Mouse (Mus musculus) liver, embryonic 11.5 days (tissue): Measurements from ENCODE around the gene Cct5. TPM values are rescaled to one million over a fixed set of nuclear protein-coding genes. Genes with fewer than 3 reads are reported as not detected.
"Not testable (repeated sequence)": the region's sequence is repeated elsewhere in the genome, so short reads cannot be mapped to it uniquely, and the experiment has no call there.

Source experiments
- ATAC-seq: fragments of 200-750 bp; cut with Nextera tagmentation; replicated peaks from 2 replicates; pipeline ENCODE4 v1.8.0; 2017; ENCODE audit warnings: moderate number of reproducible peaks, mild to moderate bottlenecking, moderate TSS enrichment, moderate library complexity; ENCODE audit not compliant: low FRiP score
- DNase-seq: peaks from one replicate; pipeline ENCODE4 v3.0.0-alpha.2; 2017; ENCODE audit warnings: low spot score
- H3K27ac ChIP-seq: fragments of 300-500 bp; sonication (generic); 2 replicates; pipeline ENCODE4 v1.5.1; 2014; ENCODE audit warnings: mild to moderate bottlenecking, low read depth, low read length, control low read depth
- H3K27me3 ChIP-seq: fragments of 300-500 bp; sonication (generic); replicated peaks from 2 replicates; pipeline ENCODE4 v1.6.1; 2014; ENCODE audit warnings: low read length, mixed read lengths; ENCODE audit not compliant: control insufficient read depth, insufficient read depth
- H3K36me3 ChIP-seq: fragments of 300-500 bp; sonication (generic); 2 replicates; pipeline ENCODE4 v1.6.1; 2014; ENCODE audit warnings: mild to moderate bottlenecking, low read length, moderate library complexity, mixed read lengths; ENCODE audit not compliant: control insufficient read depth, insufficient read depth
- H3K4me1 ChIP-seq: fragments of 300-500 bp; sonication (generic); replicated peaks from 2 replicates; pipeline ENCODE4 v1.6.1; 2014; ENCODE audit warnings: low read length, mixed read lengths; ENCODE audit not compliant: control insufficient read depth, insufficient read depth
- H3K4me2 ChIP-seq: fragments of 300-500 bp; sonication (generic); 2 replicates; pipeline ENCODE4 v1.6.1; 2014; ENCODE audit warnings: mild to moderate bottlenecking, control low read depth, moderate library complexity
- H3K4me3 ChIP-seq: fragments of 300-500 bp; sonication (generic); 2 replicates; pipeline ENCODE4 v1.5.1; 2014; ENCODE audit warnings: low read depth, low read length, control low read depth
- H3K9ac ChIP-seq: fragments of 300-500 bp; sonication (generic); 2 replicates; pipeline ENCODE4 v1.6.1; 2014; ENCODE audit warnings: low read depth, low read length, control low read depth
- H3K9me3 ChIP-seq: fragments of 300-500 bp; sonication (generic); 2 replicates; pipeline ENCODE4 v1.6.1; 2016; ENCODE audit warnings: low read length, inconsistent platforms, mixed read lengths; ENCODE audit not compliant: control insufficient read depth
- WGBS: fragments of 180-500 bp; shearing (Covaris S2); extraction: QIAGEN DNeasy Blood & Tissue Kit; methylation state at CpG from one replicate; pipeline ENCODE4 v1.1.7; 2014; 5-methylcytosine and 5-hydroxymethylcytosine counted together
- polyA plus RNA-seq: library from polyadenylated mRNA; unstranded; fragments of >200 nt; fragmentation: Nextera tagmentation; extraction: Ambion mirVana; gene quantifications from 2 replicates; pipeline ENCODE4 v1.2.1, GENCODE M21; 2014

Gene Cct5
- polyA plus RNA-seq, 1 experiment from 2014 or later, result 683 TPM

- 88% methylated on average over 2 of the region's 2 CpGs for WGBS
- ATAC-seq, result not testable (repeated sequence)
Observed at GRCm38 (mm10) chr15:31581086-31581485, 20.5 kb downstream of the Cct5 start.

GRCm38 (mm10) chr15:31576076-31576475 is 25.5 kb downstream of the Cct5 start:
- no peaks in the 10 kb centered on the region for H3K36me3 ChIP-seq
- no peaks in the 10 kb centered on the region for H3K27me3 ChIP-seq
- H3K9ac ChIP-seq, result no peak overlapping the region
- DNase-seq (no peak), ATAC-seq (no peak)
- H3K4me2 ChIP-seq, result no peak overlapping the region
- H3K4me3 ChIP-seq, result no peak overlapping the region
- H3K9me3 ChIP-seq, result no peaks in the 10 kb centered on the region
- WGBS, result 73% methylated on average over 5 of the region's 5 CpGs
- H3K27ac ChIP-seq, result no peak overlapping the region
- H3K4me1 ChIP-seq, result peaks cover 8% of the 10 kb centered on the region

More at GRCm38 (mm10) chr15:31581086-31581485, 20.5 kb downstream of the Cct5 start:
- not testable (repeated sequence) for H3K36me3 ChIP-seq, H3K4me2 ChIP-seq, H3K4me3 ChIP-seq, H3K4me1 ChIP-seq, H3K9me3 ChIP-seq, DNase-seq, H3K9ac ChIP-seq, H3K27ac ChIP-seq, H3K27me3 ChIP-seq

- Histone ChIP-seq H3K4me3 (no peak overlapping the region), H3K36me3 (no peaks in the 10 kb centered on the region), H3K27me3 (no peaks in the 10 kb centered on the region), H3K4me1 (peaks cover 8% of the 10 kb centered on the region), H3K4me2 (no peak overlapping the region), H3K9me3 (no peaks in the 10 kb centered on the region), H3K27ac (no peak overlapping the region), H3K9ac (no peak overlapping the region)
- ATAC-seq (peak; percentile 66), DNase-seq (no peak)
Observed at GRCm38 (mm10) chr15:31573692-31574091, 27.9 kb downstream of the Cct5 start.

- 45% methylated on average over 4 of the region's 4 CpGs for WGBS
- ATAC-seq, result peak; percentile 85
- peaks cover 8% of the 10 kb centered on the region for H3K4me1 ChIP-seq
Observed at GRCm38 (mm10) chr15:31573287-31573686, 28.3 kb downstream of the Cct5 start.

GRCm38 (mm10) chr15:31571906-31572722 is 29.5 kb downstream of the Cct5 start:
- H3K27ac ChIP-seq, result no peak overlapping the region
- H3K36me3 ChIP-seq, result no peaks in the 10 kb centered on the region
- H3K9ac ChIP-seq, result no peak overlapping the region
- H3K9me3 ChIP-seq, result no peaks in the 10 kb centered on the region
- ATAC-seq (no peak), DNase-seq (no peak)
- H3K4me2 ChIP-seq, result no peak overlapping the region
- WGBS, result 86% methylated on average over 16 of the region's 16 CpGs
- H3K4me1 ChIP-seq, result peaks cover 8% of the 10 kb centered on the region
- H3K27me3 ChIP-seq, result no peaks in the 10 kb centered on the region
- no peak overlapping the region for H3K4me3 ChIP-seq

More at GRCm38 (mm10) chr15:31573287-31573686, 28.3 kb downstream of the Cct5 start:
- Histone ChIP-seq H3K4me3 (no peak overlapping the region), H3K9ac (no peak overlapping the region), H3K27me3 (no peaks in the 10 kb centered on the region), H3K36me3 (no peaks in the 10 kb centered on the region), H3K9me3 (no peaks in the 10 kb centered on the region), H3K27ac (no peak overlapping the region; the same call in 1 of the 2 replicates), H3K4me2 (no peak overlapping the region)
- no peak for DNase-seq

- Histone ChIP-seq H3K4me2 (no peak overlapping the region), H3K4me3 (no peak overlapping the region), H3K27ac (no peak overlapping the region), H3K36me3 (no peaks in the 10 kb centered on the region), H3K27me3 (no peaks in the 10 kb centered on the region), H3K9me3 (no peaks in the 10 kb centered on the region), H3K9ac (no peak overlapping the region), H3K4me1 (peaks cover 8% of the 10 kb centered on the region)
- ATAC-seq (no peak), DNase-seq (no peak)
- WGBS, result 76% methylated on average over 8 of the region's 8 CpGs
Observed at GRCm38 (mm10) chr15:31570959-31571358, 30.6 kb downstream of the Cct5 start.

GRCm38 (mm10) chr15:31569325-31570022 is 32.1 kb downstream of the Cct5 start:
- Histone ChIP-seq H3K36me3 (no peaks in the 10 kb centered on the region), H3K4me1 (peaks cover 8% of the 10 kb centered on the region), H3K4me2 (no peak overlapping the region), H3K9ac (no peak overlapping the region), H3K27ac (no peak overlapping the region), H3K4me3 (no peak overlapping the region), H3K27me3 (no peaks in the 10 kb centered on the region; the same call in 1 of the 2 replicates), H3K9me3 (no peaks in the 10 kb centered on the region)
- 76% methylated on average over 9 of the region's 9 CpGs for WGBS
- DNase-seq (no peak), ATAC-seq (no peak)

- ATAC-seq (peak; percentile 52), DNase-seq (no peak)
- H3K4me2 ChIP-seq, result peak overlapping the region; percentile 26
- H3K27ac ChIP-seq, result no peak overlapping the region
- peaks cover 9% of the 10 kb centered on the region for H3K4me1 ChIP-seq
- H3K4me3 ChIP-seq, result no peak overlapping the region
- no peaks in the 10 kb centered on the region; the same call in 1 of the 2 replicates for H3K27me3 ChIP-seq
- no peaks in the 10 kb centered on the region for H3K36me3 ChIP-seq
- WGBS, result 32% methylated on average over 12 of the region's 12 CpGs
- peak overlapping the region; percentile 14; the same call in 1 of the 2 replicates for H3K9ac ChIP-seq
- H3K9me3 ChIP-seq, result no peaks in the 10 kb centered on the region
Observed at GRCm38 (mm10) chr15:31568581-31568996, 33.0 kb downstream of the Cct5 start.
